Mouse (Mus musculus) B cell, adult 67 days (primary cell): Measurements from ENCODE around the gene A030014E15Rik. TPM values are rescaled to one million over a fixed set of nuclear protein-coding genes. Genes with fewer than 3 reads are reported as not detected.

Experiments
- total RNA-seq, 2 experiments: library from RNA; stranded (reverse); gene quantifications; 4 replicates each; pipeline ENCODE4 v1.2.4; 2023

A030014E15Rik gene
- not detected for total RNA-seq

DNA sequence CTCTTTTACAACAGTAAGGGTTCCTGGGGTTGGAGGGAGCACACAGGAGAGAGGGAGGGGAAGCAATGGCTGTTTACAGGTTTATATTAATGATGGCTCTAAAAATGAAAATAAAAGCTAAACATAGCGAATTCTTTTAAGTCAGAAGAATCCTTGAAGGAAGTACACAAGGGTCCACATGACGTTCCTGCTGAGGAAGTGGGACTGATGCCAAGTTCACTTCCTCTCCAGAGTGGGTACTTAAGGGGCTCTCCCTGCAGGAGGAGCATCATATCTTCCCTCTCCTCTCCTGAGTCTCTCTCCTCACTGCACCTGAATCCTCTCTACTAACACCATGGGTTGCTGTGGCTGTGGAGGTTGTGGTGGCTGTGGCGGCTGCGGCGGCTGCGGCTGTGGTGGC, at the start of gene A030014E15Rik:
TSS of gene A030014E15Rik (plus strand) at position 268 of the 400 bp plus-strand sequence.

DNA sequence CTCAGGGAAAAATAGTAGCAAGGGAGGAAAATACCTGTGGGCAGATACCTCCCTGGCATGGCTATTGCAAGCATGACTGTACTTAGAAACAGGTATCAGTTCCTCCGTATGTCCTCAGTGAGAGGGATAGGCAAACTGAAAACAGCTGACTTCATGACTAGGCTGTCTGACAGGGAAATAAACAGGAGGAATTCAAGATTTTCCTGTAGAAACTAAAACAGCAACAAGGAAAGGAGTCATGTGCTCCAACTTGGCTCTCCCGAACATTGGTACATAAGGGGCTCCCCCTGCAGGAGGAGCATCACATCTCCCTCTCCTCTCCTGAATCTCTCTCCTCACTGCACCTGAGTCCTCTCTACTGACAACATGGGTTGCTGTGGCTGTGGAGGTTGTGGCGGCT, 11.7 kb upstream of the A030014E15Rik start, which contains the start of gene A030005L19Rik:
TSS of gene A030005L19Rik (plus strand) at position 301 of the 400 bp plus-strand sequence.

DNA sequence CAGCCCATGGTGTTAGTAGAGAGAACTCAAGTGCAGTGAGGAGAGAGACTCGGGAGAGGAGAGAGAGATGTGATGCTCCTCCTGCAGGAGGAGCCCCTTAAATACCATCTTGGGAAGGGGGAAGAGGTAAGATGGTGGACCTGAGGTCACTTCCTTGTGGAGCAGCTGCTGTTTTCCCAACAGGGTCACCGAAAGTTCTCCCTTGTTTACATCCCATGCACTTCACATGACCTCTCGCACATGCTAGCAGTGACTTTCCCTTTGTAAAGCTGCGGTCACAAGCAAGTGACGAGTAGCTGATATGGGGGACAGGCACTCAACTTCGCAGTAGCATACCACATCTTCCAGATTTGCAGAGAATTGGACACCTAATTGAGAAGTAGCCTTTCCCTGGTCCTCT, 6.6 kb downstream of the A030014E15Rik start, which contains the start of gene Gm6217:
TSS of gene Gm6217 (minus strand) at position 74 of the 400 bp plus-strand sequence.

DNA sequence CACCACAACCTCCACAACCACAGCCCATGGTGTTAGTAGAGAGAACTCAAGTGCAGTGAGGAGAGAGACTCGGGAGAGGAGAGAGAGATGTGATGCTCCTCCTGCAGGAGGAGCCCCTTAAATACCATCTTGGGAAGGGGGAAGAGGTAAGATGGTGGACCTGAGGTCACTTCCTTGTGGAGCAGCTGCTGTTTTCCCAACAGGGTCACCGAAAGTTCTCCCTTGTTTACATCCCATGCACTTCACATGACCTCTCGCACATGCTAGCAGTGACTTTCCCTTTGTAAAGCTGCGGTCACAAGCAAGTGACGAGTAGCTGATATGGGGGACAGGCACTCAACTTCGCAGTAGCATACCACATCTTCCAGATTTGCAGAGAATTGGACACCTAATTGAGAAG, 18.6 kb downstream of the A030014E15Rik start, which contains the start of gene A030003K21Rik:
TSS of gene A030003K21Rik (minus strand) at position 94 of the 400 bp plus-strand sequence.

DNA sequence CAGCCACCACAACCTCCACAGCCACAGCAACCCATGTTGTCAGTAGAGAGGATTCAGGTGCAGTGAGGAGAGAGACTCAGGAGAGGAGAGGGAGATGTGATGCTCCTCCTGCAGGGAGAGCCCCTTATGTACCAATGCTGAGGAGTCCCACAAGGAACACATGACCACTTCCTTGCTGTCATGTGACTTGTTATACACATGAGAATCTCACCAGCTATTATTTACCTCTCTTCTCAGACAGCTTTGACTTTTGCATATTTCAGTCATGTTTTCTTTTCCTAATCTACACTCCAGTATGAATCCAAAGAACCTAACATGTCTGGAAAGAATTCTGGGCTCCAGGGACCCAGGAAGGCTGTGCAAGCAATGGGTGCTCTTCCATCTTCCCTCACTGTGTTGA, 31.2 kb downstream of the A030014E15Rik start, which contains the start of gene Gm7544:
TSS of gene Gm7544 (minus strand) at position 101 of the 400 bp plus-strand sequence.

DNA sequence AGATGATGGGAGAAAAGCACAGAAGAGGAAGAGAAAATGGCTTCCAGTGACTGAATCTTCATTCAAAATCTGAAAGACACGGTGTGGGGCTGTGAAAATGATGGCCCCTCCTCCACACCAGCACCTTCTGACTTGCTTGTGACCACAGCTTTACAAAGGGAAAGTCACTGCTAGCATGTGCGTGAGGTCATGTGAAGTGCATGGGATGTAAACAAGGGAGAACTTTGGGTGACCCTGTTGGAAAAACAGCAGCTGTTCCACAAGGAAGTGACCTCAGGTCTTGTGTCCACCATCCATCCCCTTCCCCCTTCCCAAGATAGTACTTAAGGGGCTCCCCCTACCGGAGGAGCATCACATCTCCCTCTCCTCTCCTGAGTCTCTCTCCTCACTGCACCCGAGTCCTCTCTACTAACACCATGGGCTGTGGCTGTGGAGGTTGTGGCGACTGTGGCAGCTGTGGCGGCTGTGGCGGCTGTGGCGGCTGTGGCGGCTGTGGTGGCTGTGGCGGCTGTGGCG, 35.2 kb downstream of the A030014E15Rik start, which contains the start of gene Gm47955:
TSS of gene Gm47955 (plus strand) at position 417 of the 516 bp plus-strand sequence.

Other genes starting within 250 kb of the A030014E15Rik start
- 100 to 1,000 TPM; 110 to 129 TPM for gene Mff, start 200.0 kb upstream of the A030014E15Rik start, total RNA-seq
- gene Tm4sf20, start 156.5 kb upstream of the A030014E15Rik start, total RNA-seq, result not detected
- not detected for gene Gm47791, start 153.7 kb upstream of the A030014E15Rik start, total RNA-seq
- gene Agfg1, start 85.4 kb upstream of the A030014E15Rik start, total RNA-seq, result 10 to 100 TPM; 56.2 to 56.4 TPM
- gene A030005L19Rik, start 11.6 kb upstream of the A030014E15Rik start, total RNA-seq, result 1 to 10 TPM in 1 of 2 experiments, not detected in 1; 2.2 TPM
- gene Gm6217, start 6.5 kb downstream of the A030014E15Rik start, total RNA-seq, result not detected
- gene A030003K21Rik, start 18.5 kb downstream of the A030014E15Rik start, total RNA-seq, result not detected
- not detected for gene Gm7544, start 31.1 kb downstream of the A030014E15Rik start, total RNA-seq
- not detected for gene Gm47955, start 35.4 kb downstream of the A030014E15Rik start, total RNA-seq
- gene Gm47959, start 75.6 kb downstream of the A030014E15Rik start, total RNA-seq, result not detected
- not detected for gene Slc19a3, start 113.5 kb downstream of the A030014E15Rik start, total RNA-seq
- gene Krtap28-10, start 117.6 kb downstream of the A030014E15Rik start, total RNA-seq, result not detected
- gene Gm47969, start 120.0 kb downstream of the A030014E15Rik start, total RNA-seq, result not detected
- not detected for gene A030005K14Rik, start 134.5 kb downstream of the A030014E15Rik start, total RNA-seq
- not detected for gene Krtap28-13, start 136.0 kb downstream of the A030014E15Rik start, total RNA-seq
- not detected for gene Ccl20, start 191.8 kb downstream of the A030014E15Rik start, total RNA-seq
- gene Daw1, start 234.8 kb downstream of the A030014E15Rik start, total RNA-seq, result not detected